Mouse (Mus musculus) 3T3-L1 (cell line): ENCODE results near the gene Mpp6.

ENCODE experiments used
- DNase-seq: peaks from one replicate; pipeline ENCODE4 v3.0.0-alpha.2; 2015; ENCODE audit warnings: low read depth, low spot score

The Mpp6 gene

GRCm38 (mm10) chr6:50149378-50149777, 39.3 kb downstream of the Mpp6 start:
- DNase-seq = no peak

GRCm38 (mm10) chr6:50159842-50160241, 49.8 kb downstream of the Mpp6 start:
- DNase-seq = no peak

- no peak for DNase-seq
Observed at GRCm38 (mm10) chr6:50163013-50163412, 53.0 kb downstream of the Mpp6 start.

- DNase-seq = no peak
Observed at GRCm38 (mm10) chr6:50168821-50169220, 58.8 kb downstream of the Mpp6 start.

- no peak for DNase-seq
Observed at GRCm38 (mm10) chr6:50169771-50170170, 59.7 kb downstream of the Mpp6 start.

GRCm38 (mm10) chr6:50175736-50176135, 65.7 kb downstream of the Mpp6 start:
- DNase-seq = no peak

- DNase-seq = peak; percentile 61
Observed at GRCm38 (mm10) chr6:50180189-50180588, 70.1 kb downstream of the Mpp6 start.

- DNase-seq = peak; percentile 55
Observed at GRCm38 (mm10) chr6:50187955-50188354, 77.9 kb downstream of the Mpp6 start.

GRCm38 (mm10) chr6:50189376-50189775, 79.3 kb downstream of the Mpp6 start:
- no peak for DNase-seq

GRCm38 (mm10) chr6:50191605-50192004, 81.6 kb downstream of the Mpp6 start:
- DNase-seq = peak; percentile 17

GRCm38 (mm10) chr6:50192169-50192568, 82.1 kb downstream of the Mpp6 start:
- DNase-seq = no peak

GRCm38 (mm10) chr6:50192822-50193221, 82.8 kb downstream of the Mpp6 start:
- DNase-seq = no peak

- no peak for DNase-seq
Observed at GRCm38 (mm10) chr6:50193851-50194250, 83.8 kb downstream of the Mpp6 start.

GRCm38 (mm10) chr6:50204356-50204755, 94.3 kb downstream of the Mpp6 start:
- DNase-seq = no peak

GRCm38 (mm10) chr6:50205093-50205492, 95.1 kb downstream of the Mpp6 start:
- DNase-seq = no peak

GRCm38 (mm10) chr6:50214711-50215372, 104.8 kb downstream of the Mpp6 start:
- DNase-seq = no peak

GRCm38 (mm10) chr6:50215373-50215745, 105.3 kb downstream of the Mpp6 start:
- DNase-seq = peak; percentile 5

- DNase-seq = no peak
Observed at GRCm38 (mm10) chr6:50215986-50216385, 105.9 kb downstream of the Mpp6 start.

- DNase-seq = no peak
Observed at GRCm38 (mm10) chr6:50218628-50219027, 108.6 kb downstream of the Mpp6 start.

GRCm38 (mm10) chr6:50219066-50219465, 109.0 kb downstream of the Mpp6 start:
- no peak for DNase-seq

- peak; percentile 19 for DNase-seq
Observed at GRCm38 (mm10) chr6:50220863-50221262, 110.8 kb downstream of the Mpp6 start.

GRCm38 (mm10) chr6:50222351-50222750, 112.3 kb downstream of the Mpp6 start:
- DNase-seq = no peak

- no peak for DNase-seq
Observed at GRCm38 (mm10) chr6:50222986-50223385, 112.9 kb downstream of the Mpp6 start.

GRCm38 (mm10) chr6:50223606-50224005, 113.6 kb downstream of the Mpp6 start:
- no peak for DNase-seq
